Mouse (Mus musculus): ENCODE measurements around the gene Ercc6l.

Ercc6l gene

GRCm38 (mm10) chrX:102156618-102157422 is at the start of gene Ercc6l:
Gene Ercc6l, minus strand, starts transcription at chrX:102157091.
- peak; percentile 74 to 83 for DNase-seq (ENCODE audit: low spot score in 2 of 2)

GRCm38 (mm10) chrX:102190840-102191239 is 33.9 kb upstream of the Ercc6l start:
- DNase-seq (ENCODE audit: low spot score in 2 of 2): no peak

- no peak for DNase-seq (ENCODE audit: low spot score in 2 of 2)
These were observed 32.7 kb upstream of the Ercc6l start for GRCm38 (mm10) chrX:102189581-102189980.

GRCm38 (mm10) chrX:102188712-102189497 is 32.0 kb upstream of the Ercc6l start, which contains the start of gene Rps4x:
Gene Rps4x, minus strand, starts transcription at chrX:102189394.
- DNase-seq (ENCODE audit: low spot score in 2 of 2): peak; percentile 80

- no peak for DNase-seq (ENCODE audit: low spot score in 2 of 2)
These were observed 30.3 kb upstream of the Ercc6l start for GRCm38 (mm10) chrX:102187023-102187699.

- no peak for DNase-seq (ENCODE audit: low spot score in 2 of 2)
These were observed 25.7 kb upstream of the Ercc6l start for GRCm38 (mm10) chrX:102182575-102182974.

- no peak for DNase-seq (ENCODE audit: low spot score in 2 of 2)
These were observed 18.8 kb upstream of the Ercc6l start for GRCm38 (mm10) chrX:102175538-102176287.

GRCm38 (mm10) chrX:102170900-102171299 is 14.0 kb upstream of the Ercc6l start:
- no peak for DNase-seq (ENCODE audit: low spot score in 2 of 2)

GRCm38 (mm10) chrX:102170135-102170534 is 13.2 kb upstream of the Ercc6l start:
- DNase-seq (ENCODE audit: low spot score in 2 of 2): no peak

- no peak for DNase-seq (ENCODE audit: low spot score in 2 of 2)
These were observed 12.8 kb upstream of the Ercc6l start for GRCm38 (mm10) chrX:102169724-102170123.

GRCm38 (mm10) chrX:102166986-102167385 is 10.1 kb upstream of the Ercc6l start:
- no peak for DNase-seq (ENCODE audit: low spot score in 2 of 2)

- DNase-seq (ENCODE audit: low spot score in 2 of 2): peak in 1 of 2 experiments; percentile 10
These were observed 9.6 kb upstream of the Ercc6l start for GRCm38 (mm10) chrX:102166521-102166920.

- no peak for DNase-seq (ENCODE audit: low spot score in 2 of 2)
These were observed 6.6 kb upstream of the Ercc6l start for GRCm38 (mm10) chrX:102163529-102163928.

- DNase-seq (ENCODE audit: low spot score in 2 of 2): no peak
These were observed 6.2 kb upstream of the Ercc6l start for GRCm38 (mm10) chrX:102163096-102163495.

- no peak for DNase-seq (ENCODE audit: low spot score in 2 of 2)
These were observed 3.6 kb upstream of the Ercc6l start for GRCm38 (mm10) chrX:102160528-102160927.

GRCm38 (mm10) chrX:102159778-102160177 is 2.9 kb upstream of the Ercc6l start:
- no peak for DNase-seq (ENCODE audit: low spot score in 2 of 2)

GRCm38 (mm10) chrX:102157423-102157791 is 516 bp upstream of the Ercc6l start:
- DNase-seq (ENCODE audit: low spot score in 2 of 2): no peak

GRCm38 (mm10) chrX:102141157-102141556 is 15.7 kb downstream of the Ercc6l start:
- no peak for DNase-seq (ENCODE audit: low spot score in 2 of 2)

- no peak for DNase-seq (ENCODE audit: low spot score in 2 of 2)
These were observed 35.6 kb downstream of the Ercc6l start for GRCm38 (mm10) chrX:102121321-102121720.

GRCm38 (mm10) chrX:102119042-102119864 is 37.6 kb downstream of the Ercc6l start, which contains the start of gene Pin4:
Gene Pin4, plus strand, starts transcription at chrX:102119447.
- peak; percentile 88 to 94 for DNase-seq (ENCODE audit: low spot score in 2 of 2)
